Mouse (Mus musculus) monocyte, adult 5-6 weeks (primary cell): ENCODE measurements at regions not wholly inside any gene's neighbourhood (a gene's known extent, or its start where the extent isn't known, plus 50 kb on each side); places are given as distances from the start of the nearest gene placed in this dataset.

Experiments used
- ATAC-seq: fragments of 153-309, 156-312 bp; replicated peaks from 2 replicates; pipeline ENCODE4 v1.8.0; 2017; ENCODE audit warnings: mild to moderate bottlenecking; ENCODE audit not compliant: low TSS enrichment, insufficient number of reproducible peaks, severe bottlenecking, poor library complexity, low FRiP score

DNA sequence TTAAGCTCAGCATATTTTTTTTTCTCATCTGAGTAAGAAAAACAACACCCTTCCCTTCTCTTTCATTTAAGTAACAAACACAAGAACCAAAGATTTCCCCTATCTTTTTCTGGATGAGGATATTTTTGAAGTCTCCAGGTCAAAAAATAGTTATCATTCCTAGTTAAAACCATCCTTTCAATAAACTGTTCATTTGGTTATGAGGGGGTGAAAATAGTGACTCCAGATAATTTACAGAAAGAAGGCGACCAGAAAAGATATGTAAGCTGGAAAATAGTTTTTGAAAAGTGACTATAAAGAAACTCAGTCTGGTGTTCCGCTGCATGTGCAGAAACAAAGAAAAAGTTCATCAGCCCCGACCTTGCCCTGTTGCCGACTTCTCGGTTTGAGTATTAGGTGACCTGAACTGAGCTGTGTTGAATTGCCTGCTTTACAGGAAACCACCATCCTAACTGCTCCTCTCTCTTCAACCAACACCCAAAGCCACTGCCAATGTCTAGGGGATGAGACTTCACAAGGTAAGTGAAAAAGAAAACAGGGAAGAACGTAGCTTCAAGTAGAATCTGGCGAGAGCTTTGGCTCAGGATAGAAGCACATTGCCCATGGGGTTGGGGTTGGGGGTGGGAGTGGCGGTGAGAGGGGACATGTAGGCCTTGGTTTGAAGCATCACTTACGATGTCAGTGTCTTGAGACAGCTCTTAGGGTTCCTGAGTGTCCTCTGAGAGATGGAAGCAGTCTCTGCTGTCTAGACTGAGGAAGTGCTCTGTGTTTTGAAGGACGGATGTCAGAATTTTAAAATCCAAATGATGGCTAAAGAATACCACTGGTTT, 104.6 kb downstream of the Ube2e3 start:
- ATAC-seq: no peak

- ATAC-seq: no peak
These were observed 105.9 kb downstream of the Ube2e3 start for GRCm38 (mm10) chr2:78973811-78974210.

- no peak for ATAC-seq
These were observed 106.9 kb downstream of the Ube2e3 start for GRCm38 (mm10) chr2:78974683-78975392.

DNA sequence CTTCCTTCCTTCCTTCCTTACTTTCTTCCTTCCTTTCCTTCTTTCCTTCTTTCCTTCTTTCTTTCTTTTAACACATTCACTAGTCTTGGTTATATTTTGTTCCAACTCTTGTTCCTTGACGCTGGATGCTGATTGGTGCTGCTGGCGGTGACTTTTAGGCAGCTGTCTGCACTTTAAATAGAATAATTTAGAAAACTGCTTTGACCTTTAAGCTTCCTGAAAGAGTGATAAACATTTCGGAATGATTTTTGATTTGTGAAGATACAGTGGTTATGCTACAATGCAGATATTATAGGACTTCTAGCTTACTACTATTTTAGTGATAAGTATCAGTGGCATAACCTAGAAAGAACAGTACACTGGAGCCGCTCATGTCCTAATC, 107.5 kb downstream of the Ube2e3 start:
- no peak for ATAC-seq

DNA sequence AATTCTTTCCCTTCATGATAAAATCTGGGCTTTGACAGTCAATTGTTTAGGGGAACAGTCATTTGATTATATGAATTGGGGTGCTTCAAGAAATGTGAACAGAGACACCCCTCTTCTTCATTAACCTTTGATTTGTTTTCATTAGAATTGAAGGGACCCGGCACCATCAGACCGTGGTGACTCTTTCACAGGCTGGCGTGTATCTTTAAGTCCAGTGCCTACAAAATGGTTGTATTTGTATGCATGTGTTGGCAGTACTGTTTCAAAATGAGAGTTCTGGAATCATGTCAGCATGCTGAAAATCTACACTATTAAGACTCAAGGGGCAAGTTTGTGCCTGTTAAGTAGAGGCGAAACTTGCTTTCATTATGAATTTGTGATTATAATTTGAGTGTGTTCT, 108.2 kb downstream of the Ube2e3 start:
- no peak for ATAC-seq

GRCm38 (mm10) chr2:78977632-78978397, 109.9 kb downstream of the Ube2e3 start:
- peak; percentile 47; the same call in 1 of the 2 replicates for ATAC-seq

DNA sequence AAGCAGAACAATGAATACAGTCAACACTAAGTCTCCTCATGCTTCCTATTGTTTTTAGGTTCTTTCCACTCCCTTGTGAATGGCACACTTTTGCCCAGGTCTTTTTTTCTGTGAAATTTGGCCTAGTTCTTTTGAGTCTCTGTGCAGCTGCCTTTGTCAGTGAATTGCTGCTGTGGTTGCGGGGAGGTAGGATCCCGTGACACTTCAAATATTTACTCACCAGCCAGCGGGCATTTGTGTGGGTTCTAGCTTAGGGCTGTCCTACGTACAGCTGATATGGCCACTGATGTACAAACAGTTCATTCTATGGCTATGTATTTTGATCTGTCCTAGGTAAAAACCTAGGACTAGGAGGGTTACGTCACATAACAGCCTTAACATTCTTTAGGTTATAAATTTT, 112.1 kb downstream of the Ube2e3 start:
- ATAC-seq: no peak

GRCm38 (mm10) chr2:78980661-78981229, 112.8 kb downstream of the Ube2e3 start:
- ATAC-seq: peak; percentile 78

DNA sequence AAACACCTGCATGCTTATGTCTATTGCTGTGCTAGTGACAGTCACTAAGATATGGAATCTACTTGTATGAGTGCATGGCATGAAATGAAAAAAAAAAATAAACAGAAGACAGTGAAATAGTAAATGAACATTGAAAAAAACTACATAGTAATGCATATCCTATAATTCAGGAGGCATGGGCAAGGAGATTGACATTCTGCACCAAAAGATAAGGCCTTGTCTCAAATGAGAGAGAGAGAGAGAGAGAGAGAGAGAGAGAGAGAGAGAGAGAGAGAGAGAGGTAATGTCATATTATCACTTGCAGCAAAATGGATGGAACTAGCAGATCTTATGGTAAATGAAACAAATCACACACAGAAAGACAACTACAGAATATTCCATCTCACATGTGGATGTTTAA, 115.4 kb downstream of the Ube2e3 start:
- ATAC-seq: no peak

DNA sequence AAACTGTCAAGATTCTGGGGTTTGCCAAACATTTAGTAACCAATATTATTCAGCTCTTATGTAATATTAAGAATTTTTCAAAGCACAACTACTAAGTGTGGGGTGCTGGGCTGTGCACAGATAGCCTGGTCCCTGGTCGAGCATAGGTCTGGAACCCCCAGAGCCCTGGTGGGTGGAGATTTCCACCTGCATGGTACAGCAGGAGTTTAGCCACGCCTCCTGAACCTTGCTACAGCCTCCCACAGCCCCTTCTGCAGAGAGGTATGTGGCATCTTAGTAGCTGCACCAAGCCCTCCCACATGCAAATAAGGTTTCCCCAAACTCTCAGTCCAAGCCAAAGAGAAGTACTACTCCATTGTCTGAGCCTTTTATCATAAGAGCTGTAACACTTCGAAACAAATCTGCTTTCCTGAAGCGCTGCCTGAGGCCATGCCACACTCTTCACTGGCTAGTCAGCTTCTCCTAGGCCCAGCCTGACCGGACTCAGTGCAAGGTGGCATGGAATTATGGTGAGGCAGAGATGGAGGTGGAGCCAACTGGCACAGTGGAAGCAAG, 116.1 kb downstream of the Ube2e3 start:
- no peak for ATAC-seq

- ATAC-seq: no peak
These were observed 119.1 kb downstream of the Ube2e3 start for GRCm38 (mm10) chr2:78986984-78987383.

- no peak for ATAC-seq
These were observed 119.5 kb downstream of the Ube2e3 start for GRCm38 (mm10) chr2:78987388-78987787.

GRCm38 (mm10) chr2:78988224-78988623, 120.3 kb downstream of the Ube2e3 start:
- ATAC-seq: peak; percentile 73; the same call in 1 of the 2 replicates

DNA sequence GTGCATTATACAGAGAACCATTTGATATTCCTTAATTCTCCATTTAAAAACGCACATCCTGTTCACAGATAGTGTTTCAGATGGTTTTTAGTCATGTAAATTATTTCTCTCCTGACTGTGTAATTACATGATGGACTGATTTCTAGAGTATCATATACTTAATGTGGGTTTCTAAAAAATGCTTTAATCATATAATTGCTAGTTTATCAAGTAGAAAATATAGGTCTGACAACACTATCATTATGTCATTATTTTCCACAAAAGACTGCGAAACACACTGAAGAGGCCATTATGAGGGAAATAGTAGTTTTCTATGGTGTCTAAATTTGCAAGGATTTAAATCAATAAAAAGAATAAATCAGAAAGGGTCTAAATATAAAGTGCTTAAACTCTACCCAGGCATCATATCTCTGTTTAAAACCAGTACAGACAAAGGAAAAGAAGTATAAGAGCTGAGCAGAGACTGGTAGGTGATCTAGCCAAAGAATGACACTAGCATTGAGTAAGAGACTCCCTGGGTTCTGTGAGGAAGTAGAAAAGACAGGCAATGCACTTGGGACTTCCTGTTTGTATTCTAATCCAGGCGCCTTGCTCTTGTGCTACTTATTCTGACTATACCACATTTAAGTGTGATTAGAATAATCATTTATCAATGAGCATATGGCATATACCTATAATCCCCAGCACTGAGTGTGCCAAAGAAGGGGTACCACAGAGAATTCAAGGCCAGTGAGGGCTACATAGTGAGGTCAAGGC, 127.1 kb downstream of the Ube2e3 start:
- ATAC-seq: peak; percentile 96

DNA sequence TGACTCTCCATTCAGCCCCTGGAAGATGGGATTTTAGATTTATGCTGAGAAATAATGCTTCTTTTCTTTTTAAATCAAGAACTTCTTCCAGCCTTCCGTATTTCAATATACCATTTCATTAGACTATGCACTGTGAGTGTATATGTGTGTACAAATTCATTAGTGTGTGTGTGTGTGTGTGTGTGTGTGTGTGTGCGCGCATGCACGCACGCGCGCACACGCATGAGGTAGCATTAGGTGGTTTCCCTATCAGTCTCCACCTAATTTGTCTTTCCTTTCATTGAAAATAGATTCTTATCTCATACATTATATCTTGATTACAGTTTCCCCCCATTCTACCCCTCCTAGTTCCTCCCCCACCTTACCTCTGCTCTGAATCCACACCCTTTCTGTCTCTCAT, 130.7 kb downstream of the Ube2e3 start:
- ATAC-seq: no peak

DNA sequence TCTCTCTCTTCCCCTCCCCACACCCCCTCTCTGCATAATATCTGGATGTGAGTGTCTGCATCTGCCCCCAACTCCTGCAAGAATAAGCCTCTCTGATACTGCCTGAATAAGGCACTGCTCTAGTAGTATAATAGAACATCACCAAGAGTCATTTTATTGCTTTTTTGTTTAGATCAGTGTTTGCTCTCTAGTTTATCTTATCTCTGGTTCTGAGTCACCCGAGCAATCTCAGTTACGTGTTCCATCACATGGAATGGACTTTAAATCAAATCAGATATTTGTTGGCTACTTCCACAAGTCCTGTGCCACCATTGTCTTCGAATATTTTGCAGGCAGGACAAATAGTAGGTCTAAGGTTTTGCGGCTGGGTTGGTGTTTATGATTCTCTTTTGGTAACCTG, 131.5 kb downstream of the Ube2e3 start:
- ATAC-seq: no peak

DNA sequence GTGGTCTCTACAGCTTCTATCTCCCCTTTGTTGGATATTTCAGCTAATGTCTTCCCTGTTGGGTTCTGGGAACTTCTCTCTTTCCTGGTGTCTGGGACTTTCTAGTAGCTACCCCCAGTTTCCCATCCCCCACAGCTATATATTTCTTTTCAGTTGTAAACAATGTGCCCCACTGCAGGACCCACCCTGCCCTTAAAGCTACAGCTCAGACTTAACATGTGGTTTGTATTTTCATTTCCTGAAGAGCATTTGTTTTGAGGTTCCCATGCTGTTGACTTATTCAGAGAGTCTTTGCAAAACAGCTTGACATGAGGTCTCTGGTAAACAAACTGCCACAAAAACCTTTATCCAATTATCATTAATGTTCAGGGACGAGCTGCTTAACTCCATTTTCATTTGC, 136.9 kb downstream of the Ube2e3 start:
- no peak for ATAC-seq

DNA sequence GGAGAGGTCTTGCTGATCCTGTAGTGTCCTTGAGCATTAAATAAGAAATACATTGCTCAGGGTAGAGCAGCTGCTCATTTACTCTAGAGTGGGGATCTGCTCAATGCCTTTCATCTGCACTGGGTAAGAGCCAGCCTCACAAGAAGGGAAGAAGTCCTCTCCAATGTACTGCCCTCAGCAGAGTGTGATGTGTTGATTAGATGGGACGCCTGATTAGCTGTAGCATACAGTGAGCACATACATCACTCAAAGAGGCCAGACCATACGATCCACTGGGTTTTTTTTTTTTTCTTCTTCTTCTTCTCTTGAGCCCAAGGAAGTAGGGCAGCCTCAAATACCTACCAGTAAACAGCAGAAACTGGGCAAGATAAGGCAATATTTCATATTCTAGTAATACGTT, 140.7 kb downstream of the Ube2e3 start:
- ATAC-seq: no peak
